ENCODE assay signal across 8 mouse cellular contexts in genomic region chr12:36381441-36382340, GRCm38 (mm10). TPM values are rescaled to one million over a fixed set of nuclear protein-coding genes. Genes with fewer than 3 reads are reported as not detected.
DNase-seq lines count a peak whose midpoint lies in the region; ATAC-seq lines count a peak whose summit lies in the region.

Gene Ispd, plus strand, starts transcription at chr12:36381450.
Gene D630036H23Rik, minus strand, starts transcription at chr12:36382181.

- H3K27me3 ChIP-seq in intestine, embryonic 14.5 days (replicated peaks; ENCODE audit: control insufficient read depth, insufficient read depth, low read length), result no peaks in the 10 kb centered on the region

- peak within 1 kb of the TSS; percentile 75 for H3K4me2 ChIP-seq in intestine, embryonic 14.5 days (ENCODE audit: low read length)

- H3K36me3 ChIP-seq in intestine, embryonic 14.5 days (ENCODE audit: control insufficient read depth, insufficient read depth, low read length), result no peaks in the 10 kb centered on the region

- H3K4me1 ChIP-seq in intestine, embryonic 14.5 days (replicated peaks; ENCODE audit: control insufficient read depth, insufficient read depth, low read length), result peaks cover 4% of the 10 kb centered on the region

- peak within 1 kb of the TSS; percentile 97 for H3K9ac ChIP-seq in intestine, embryonic 14.5 days (ENCODE audit: low read length)

- no peaks in the 10 kb centered on the region for H3K9me3 ChIP-seq in intestine, embryonic 14.5 days (ENCODE audit: control insufficient read depth, low read length)

- intact Hi-C loops in left cerebral cortex, postnatal 10 days (cut with DNase I), result no loop called here

- peak within 1 kb of the TSS; percentile 58 for H3K4me3 ChIP-seq in intestine, embryonic 14.5 days (ENCODE audit: low read depth, low read length)

- DNase-seq in adrenal gland, adult 18-20 months (ENCODE audit: low spot score in 2 of 2), result peak; percentile 83 to 85
- peak; percentile 88 for DNase-seq in embryo, embryonic 10 days (ENCODE audit: low spot score)
- peak; percentile 77 for DNase-seq in gastrocnemius, postnatal 25 days
- DNase-seq in intestine, embryonic 14.5 days (ENCODE audit: low spot score), result peak; percentile 93
- peak; percentile 72 to 91 for DNase-seq in left cerebral cortex, postnatal 10 days (ENCODE audit: extremely low spot score in 1 of 2, low spot score in 2 of 2)
- DNase-seq in right cerebral cortex, postnatal 10 days (ENCODE audit: low spot score in 2 of 2), result peak; percentile 90 to 91
- DNase-seq in urinary bladder, postnatal 14 days (ENCODE audit: low spot score), result peak; percentile 91

- peak within 1 kb of the TSS; percentile 97 for H3K27ac ChIP-seq in intestine, embryonic 14.5 days (ENCODE audit: low read depth)

- peak; percentile 94 for ATAC-seq in intestine, embryonic 14.5 days (replicated peaks; ENCODE audit: low FRiP score, low TSS enrichment, low read depth)
- peak; percentile 82 for ATAC-seq in megakaryocyte progenitor cell, adult 5-6 weeks (replicated peaks; ENCODE audit: poor library complexity)

- WGBS in intestine, embryonic 14.5 days, result under 1% methylated on average over 64 of the region's 64 CpGs

RNA-seq across cellular contexts. Expression of gene Ispd, which starts in this region (rescaled TPM):
- total RNA-seq in adrenal gland, adult 18-20 months (2021), result 1 to 10 TPM; 5.9 to 6.8 TPM
- total RNA-seq in gastrocnemius, postnatal 25 days (2021), result 1 to 10 TPM; 3.2 to 4.2 TPM
- 12.5 and 13.4 TPM in 2 replicates for polyA plus RNA-seq in intestine, embryonic 14.5 days (2014; fragmentation: Nextera tagmentation; extraction: Ambion mirVana)
- total RNA-seq in left cerebral cortex, postnatal 10 days (2021), result 10 to 100 TPM; 10.7 to 14.4 TPM
- total RNA-seq in megakaryocyte progenitor cell, adult 5-6 weeks (2015), result 3.2 TPM in 2 replicates
- 3.2 and 5.8 TPM in 2 replicates for total RNA-seq in megakaryocyte progenitor cell, adult 5-6 weeks (2017)

RNA-seq across cellular contexts. Expression of gene D630036H23Rik, which starts in this region (rescaled TPM):
- total RNA-seq in adrenal gland, adult 18-20 months (2021), result 1 to 10 TPM in 1 of 2 experiments, under 1 TPM in 1; 0.99 to 1.9 TPM
- total RNA-seq in gastrocnemius, postnatal 25 days (2021), result under 1 TPM; 0.79 to 0.88 TPM
- polyA plus RNA-seq in intestine, embryonic 14.5 days (2014; fragmentation: Nextera tagmentation; extraction: Ambion mirVana), result 1.9 and 3.2 TPM in 2 replicates
- 1 to 10 TPM; 1.6 to 2.5 TPM for total RNA-seq in left cerebral cortex, postnatal 10 days (2021)
- total RNA-seq in megakaryocyte progenitor cell, adult 5-6 weeks (2015), result not detected in 2 replicates
- 0.33 TPM in 1 of 2 replicates, not detected in the other for total RNA-seq in megakaryocyte progenitor cell, adult 5-6 weeks (2017)

Comparison
In these comparisons a context has a peak if more than half of its experiments do, and no peak if none do; other contexts are left out.
1. Peak in every context shown above with its lines: DNase-seq, ATAC-seq, H3K4me3 ChIP-seq and H3K27ac ChIP-seq.